Mouse (Mus musculus) heart, embryonic 13.5 days (tissue): ENCODE measurements around the gene Acap3. TPM values are rescaled to one million over a fixed set of nuclear protein-coding genes. Genes with fewer than 3 reads are reported as not detected.

Experiments used
- ATAC-seq: fragments of 200-750 bp; cut with Nextera tagmentation; 2 replicates; pipeline ENCODE4 v1.8.0; 2017; ENCODE audit warnings: moderate TSS enrichment; ENCODE audit not compliant: insufficient number of reproducible peaks, low FRiP score, low TSS enrichment; ENCODE audit errors: extremely low read depth
- H3K27ac ChIP-seq: fragments of 300-500 bp; sonication (generic); replicated peaks from 2 replicates; pipeline ENCODE4 v1.5.1; 2015; ENCODE audit warnings: moderate library complexity, mild to moderate bottlenecking, inconsistent platforms
- H3K27me3 ChIP-seq: fragments of 300-500 bp; sonication (generic); replicated peaks from 2 replicates; pipeline ENCODE4 v1.6.1; 2015; ENCODE audit warnings: mild to moderate bottlenecking, inconsistent platforms
- H3K36me3 ChIP-seq: fragments of 300-500 bp; sonication (generic); 2 replicates; pipeline ENCODE4 v1.6.1; 2015; ENCODE audit warnings: mild to moderate bottlenecking, inconsistent platforms
- H3K4me1 ChIP-seq: fragments of 300-500 bp; sonication (generic); 2 replicates; pipeline ENCODE4 v1.6.1; 2015; ENCODE audit warnings: inconsistent platforms
- H3K4me2 ChIP-seq: fragments of 300-500 bp; sonication (generic); 2 replicates; pipeline ENCODE4 v1.6.1; 2015; ENCODE audit warnings: inconsistent platforms, mild to moderate bottlenecking, moderate library complexity
- H3K4me3 ChIP-seq: fragments of 300-500 bp; sonication (generic); 2 replicates; pipeline ENCODE4 v1.5.1; 2015; ENCODE audit warnings: moderate library complexity, mild to moderate bottlenecking, inconsistent platforms
- H3K9ac ChIP-seq: fragments of 300-500 bp; sonication (generic); 2 replicates; pipeline ENCODE4 v1.6.1; 2015; ENCODE audit warnings: inconsistent platforms, mild to moderate bottlenecking, moderate library complexity
- H3K9me3 ChIP-seq: fragments of 300-500 bp; sonication (generic); 2 replicates; pipeline ENCODE4 v1.6.1; 2016; ENCODE audit warnings: inconsistent platforms
- WGBS: fragments of 180-500 bp; shearing (Covaris S2); methylation state at CpG from one replicate; pipeline ENCODE4 v1.1.7; 2015; ENCODE audit warnings: mixed read lengths; 5-methylcytosine and 5-hydroxymethylcytosine counted together
- polyA plus RNA-seq: library from polyadenylated mRNA; unstranded; fragments of >200 nt; fragmentation: Nextera tagmentation; extraction: Ambion mirVana; gene quantifications from 2 replicates; pipeline ENCODE4 v1.2.1, GENCODE M21; 2015

Acap3 gene
- polyA plus RNA-seq, 1 experiment from 2014 or later = 8.8 TPM

DNA sequence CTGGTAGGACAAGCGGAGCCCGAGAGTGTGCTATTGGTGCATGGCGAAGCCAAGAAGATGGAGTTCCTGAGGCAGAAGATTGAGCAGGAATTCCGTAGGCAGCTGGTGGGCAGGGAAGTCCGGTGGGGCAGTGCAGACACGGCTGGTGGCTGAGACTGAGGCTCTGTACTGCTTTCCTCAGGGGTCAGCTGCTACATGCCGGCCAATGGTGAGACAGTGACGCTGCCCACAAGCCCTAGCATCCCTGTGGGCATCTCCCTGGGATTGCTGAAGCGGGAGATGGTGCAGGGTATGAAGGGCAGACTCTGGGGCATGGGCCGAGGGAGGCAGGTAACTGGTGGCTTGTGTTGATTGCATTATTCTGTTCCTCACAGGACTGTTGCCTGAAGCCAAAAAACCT lies 3.9 kb upstream of the Acap3 start:
- Histone ChIP-seq H3K9me3 (no peaks in the 10 kb centered on the region), H3K4me3 (no peak overlapping the region), H3K36me3 (peaks cover 66% of the 10 kb centered on the region), H3K27me3 (no peaks in the 10 kb centered on the region), H3K4me1 (peaks cover 19% of the 10 kb centered on the region), H3K9ac (no peak overlapping the region), H3K27ac (no peak overlapping the region), H3K4me2 (no peak overlapping the region)
- ATAC-seq = no peak
- WGBS = 88% methylated on average over 10 of the region's 10 CpGs

- Histone ChIP-seq H3K27ac (no peak overlapping the region), H3K36me3 (peaks cover 62% of the 10 kb centered on the region), H3K4me1 (peaks cover 24% of the 10 kb centered on the region), H3K4me2 (no peak overlapping the region), H3K27me3 (no peaks in the 10 kb centered on the region), H3K4me3 (no peak overlapping the region), H3K9me3 (no peaks in the 10 kb centered on the region), H3K9ac (no peak overlapping the region)
- WGBS = 91% methylated on average over 9 of the region's 9 CpGs
- ATAC-seq = no peak
These were observed 3.4 kb upstream of the Acap3 start for GRCm38 (mm10) chr4:155888181-155888580.

GRCm38 (mm10) chr4:155889316-155889715 lies 2.3 kb upstream of the Acap3 start:
- 77% methylated on average over 5 of the region's 5 CpGs for WGBS
- Histone ChIP-seq H3K4me1 (peaks cover 30% of the 10 kb centered on the region), H3K27me3 (no peaks in the 10 kb centered on the region), H3K9ac (no peak overlapping the region), H3K4me2 (0 out of 2 replicates have a peak overlapping the region, but pooled peaks have one; percentile 91), H3K27ac (no peak overlapping the region), H3K36me3 (peaks cover 57% of the 10 kb centered on the region), H3K4me3 (no peak overlapping the region), H3K9me3 (no peaks in the 10 kb centered on the region)
- ATAC-seq = no peak

GRCm38 (mm10) chr4:155891011-155891471 lies 581 bp upstream of the Acap3 start:
- no peaks in the 10 kb centered on the region for H3K27me3 ChIP-seq
- peaks cover 45% of the 10 kb centered on the region for H3K4me1 ChIP-seq
- no peaks in the 10 kb centered on the region for H3K9me3 ChIP-seq
- peak overlapping the region; percentile 93 for H3K9ac ChIP-seq
- no peak for ATAC-seq
- peak overlapping the region; percentile 92 for H3K4me3 ChIP-seq
- H3K27ac ChIP-seq = no peak overlapping the region
- WGBS = under 1% methylated on average over 30 of the region's 34 CpGs
- peak overlapping the region; percentile 91 for H3K4me2 ChIP-seq
- H3K36me3 ChIP-seq = peaks cover 44% of the 10 kb centered on the region

DNA sequence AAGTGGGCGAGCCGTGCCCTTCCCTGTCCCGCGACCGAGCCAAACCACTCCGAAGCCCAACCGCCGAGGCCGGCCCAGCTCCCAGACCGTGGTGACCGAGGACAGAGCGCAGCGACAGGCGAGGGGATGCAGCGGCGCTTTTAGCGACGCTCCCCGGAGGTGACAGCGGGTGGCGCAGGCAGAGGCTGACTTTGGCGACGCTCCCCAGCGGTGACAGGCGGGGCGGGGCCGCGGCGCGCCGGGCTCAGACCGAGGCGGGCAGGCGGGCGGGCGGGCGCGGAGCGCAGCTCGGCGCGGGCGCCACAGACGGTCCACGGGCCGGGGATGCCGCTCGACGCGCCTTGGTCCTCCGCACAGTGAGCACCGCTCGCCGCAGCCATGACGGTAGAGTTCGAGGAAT lies 395 bp downstream of the Acap3 start:
- Histone ChIP-seq H3K36me3 (peaks cover 44% of the 10 kb centered on the region), H3K4me3 (peak overlapping the region; percentile 92), H3K27me3 (no peaks in the 10 kb centered on the region), H3K9ac (peak overlapping the region; percentile 93), H3K4me2 (peak overlapping the region; percentile 91), H3K9me3 (no peaks in the 10 kb centered on the region), H3K27ac (peak overlapping the region; percentile 99), H3K4me1 (peaks cover 45% of the 10 kb centered on the region)
- peak; percentile 86 for ATAC-seq
- WGBS = under 1% methylated on average over 35 of the region's 56 CpGs

GRCm38 (mm10) chr4:155892438-155893211 lies 1.0 kb downstream of the Acap3 start:
- Histone ChIP-seq H3K36me3 (peaks cover 41% of the 10 kb centered on the region), H3K27me3 (no peaks in the 10 kb centered on the region), H3K9ac (peak overlapping the region; percentile 93), H3K4me3 (peak overlapping the region; percentile 92), H3K9me3 (no peaks in the 10 kb centered on the region), H3K27ac (peak overlapping the region; percentile 99), H3K4me2 (peak overlapping the region; percentile 91), H3K4me1 (peaks cover 45% of the 10 kb centered on the region)
- peak; percentile 2; the same call in 1 of the 2 replicates for ATAC-seq
- WGBS = 5% methylated on average over 37 of the region's 37 CpGs

DNA sequence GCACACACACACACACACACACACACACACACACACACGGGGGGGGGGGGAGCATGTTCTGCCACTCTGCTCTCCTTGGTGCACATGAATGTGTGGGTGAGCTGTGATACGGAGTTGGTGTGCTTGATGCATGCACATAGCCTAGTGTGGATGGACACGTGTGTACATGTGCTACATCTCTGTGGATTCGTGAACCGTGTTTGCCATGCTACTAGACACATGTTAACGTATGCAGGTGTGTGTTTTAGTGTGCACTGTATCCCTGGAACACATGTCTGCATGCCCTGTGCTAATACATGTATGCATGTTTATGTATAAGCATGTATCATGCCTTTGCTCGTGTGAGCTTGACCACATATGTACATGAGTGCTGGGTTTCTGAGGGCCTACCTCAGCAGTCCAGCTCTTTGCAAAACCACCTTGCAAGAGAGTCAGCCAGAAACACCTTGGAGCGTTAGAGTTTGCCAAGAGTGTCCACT lies 1.6 kb downstream of the Acap3 start:
- H3K27ac ChIP-seq = no peak overlapping the region
- 70% methylated on average over 8 of the region's 8 CpGs for WGBS
- H3K4me1 ChIP-seq = peaks cover 45% of the 10 kb centered on the region
- H3K36me3 ChIP-seq = peaks cover 39% of the 10 kb centered on the region
- no peaks in the 10 kb centered on the region for H3K9me3 ChIP-seq
- H3K9ac ChIP-seq = peak overlapping the region; percentile 93
- H3K27me3 ChIP-seq = no peaks in the 10 kb centered on the region
- H3K4me3 ChIP-seq = peak overlapping the region; percentile 92
- no peak for ATAC-seq
- peak overlapping the region; percentile 91 for H3K4me2 ChIP-seq

- peak overlapping the region; percentile 91 for H3K4me2 ChIP-seq
- ATAC-seq = no peak
- peak overlapping the region; percentile 55 for H3K27ac ChIP-seq
- peaks cover 45% of the 10 kb centered on the region for H3K4me1 ChIP-seq
- peaks cover 39% of the 10 kb centered on the region for H3K36me3 ChIP-seq
- peak overlapping the region; percentile 64 for H3K9ac ChIP-seq
- WGBS = 19% methylated on average over 8 of the region's 8 CpGs
- H3K4me3 ChIP-seq = peak overlapping the region; percentile 92
- no peaks in the 10 kb centered on the region for H3K9me3 ChIP-seq
- no peaks in the 10 kb centered on the region for H3K27me3 ChIP-seq
These were observed 2.8 kb downstream of the Acap3 start for GRCm38 (mm10) chr4:155894311-155894881.

DNA sequence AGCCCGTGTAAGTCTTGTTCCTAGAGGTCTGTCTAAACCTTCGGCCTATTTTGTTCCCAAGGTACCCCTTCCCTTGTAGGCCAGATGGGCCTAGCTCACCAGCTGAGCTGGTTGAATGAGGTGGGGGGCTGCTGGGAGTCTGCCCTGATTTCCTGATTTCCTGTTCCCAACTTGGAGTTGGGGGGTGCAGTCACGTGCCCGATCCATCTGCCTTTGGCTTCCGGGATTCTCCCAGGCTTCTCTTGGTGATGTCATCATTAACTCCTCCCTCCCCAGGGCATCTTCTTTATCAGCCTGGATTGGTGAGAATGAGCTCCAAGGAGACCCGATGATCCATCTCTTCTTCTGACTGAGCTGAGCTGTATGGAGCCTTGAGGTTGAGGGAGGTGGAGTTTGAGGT lies 3.6 kb downstream of the Acap3 start:
- Histone ChIP-seq H3K4me3 (peak overlapping the region; percentile 92; the same call in 1 of the 2 replicates), H3K9me3 (no peaks in the 10 kb centered on the region), H3K27me3 (no peaks in the 10 kb centered on the region), H3K27ac (peak overlapping the region; percentile 55; the same call in 1 of the 2 replicates), H3K36me3 (peaks cover 39% of the 10 kb centered on the region), H3K9ac (peak overlapping the region; percentile 62; the same call in 1 of the 2 replicates), H3K4me1 (peaks cover 43% of the 10 kb centered on the region), H3K4me2 (peak overlapping the region; percentile 91)
- no peak for ATAC-seq
- WGBS = 38% methylated on average over 6 of the region's 6 CpGs

DNA sequence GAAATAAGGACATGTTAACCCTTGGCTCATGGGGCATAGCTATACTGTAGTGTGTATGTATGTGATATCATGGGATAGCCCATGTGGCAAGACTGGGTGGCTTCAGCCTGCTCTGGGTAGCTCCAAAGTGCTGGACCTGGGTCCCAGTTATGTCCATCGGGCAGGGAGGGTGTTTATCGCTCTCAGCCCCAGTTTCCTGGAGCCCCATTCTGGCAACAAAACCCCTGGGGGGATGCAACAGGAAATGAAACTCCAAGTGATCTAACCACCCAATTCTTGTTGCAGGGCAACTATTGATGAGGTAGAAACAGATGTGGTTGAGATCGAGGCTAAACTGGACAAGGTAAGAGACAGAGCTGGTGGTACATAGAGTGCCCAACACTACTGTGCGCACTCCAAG lies 4.2 kb downstream of the Acap3 start:
- ATAC-seq = no peak
- Histone ChIP-seq H3K27me3 (no peaks in the 10 kb centered on the region), H3K4me1 (peaks cover 40% of the 10 kb centered on the region), H3K9ac (no peak overlapping the region), H3K27ac (no peak overlapping the region), H3K4me2 (no peak overlapping the region), H3K4me3 (no peak overlapping the region), H3K36me3 (peaks cover 45% of the 10 kb centered on the region), H3K9me3 (no peaks in the 10 kb centered on the region)
- WGBS = 89% methylated on average over 4 of the region's 4 CpGs

DNA sequence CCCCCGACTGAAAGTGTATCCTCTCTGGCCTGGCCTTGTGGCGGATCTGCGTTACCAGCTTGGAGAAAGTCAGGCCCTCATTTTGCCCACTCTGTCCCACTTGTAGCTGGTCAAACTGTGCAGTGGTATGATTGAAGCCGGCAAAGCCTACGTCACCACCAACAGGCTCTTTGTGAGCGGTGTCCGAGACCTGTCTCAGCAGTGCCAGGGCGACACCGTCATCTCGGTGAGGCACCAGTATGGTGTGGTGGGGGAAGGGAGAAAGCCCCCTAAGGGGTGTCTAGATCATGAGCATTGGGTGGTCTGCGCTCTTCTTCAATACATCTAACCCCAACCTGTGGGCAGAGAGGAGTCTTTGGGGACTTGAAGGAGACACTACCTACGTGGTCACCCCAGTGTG lies 4.8 kb downstream of the Acap3 start:
- no peak for ATAC-seq

More for the DNA sequence above, 4.8 kb downstream of the Acap3 start:
- Histone ChIP-seq H3K27ac (no peak overlapping the region), H3K27me3 (no peaks in the 10 kb centered on the region), H3K4me2 (no peak overlapping the region), H3K4me1 (peaks cover 44% of the 10 kb centered on the region), H3K9ac (no peak overlapping the region), H3K4me3 (no peak overlapping the region), H3K36me3 (peaks cover 51% of the 10 kb centered on the region), H3K9me3 (no peaks in the 10 kb centered on the region)
- 92% methylated on average over 12 of the region's 12 CpGs for WGBS
